Mouse (Mus musculus) embryonic fibroblast, embryonic 13.5 days (primary cell): ENCODE measurements at regions not wholly inside any gene's neighbourhood (a gene's known extent, or its start where the extent isn't known, plus 50 kb on each side); places are given as distances from the start of the nearest gene placed in this dataset.

Source experiments
- H3K27ac ChIP-seq: 2 replicates; pipeline ENCODE4 v1.5.1; 2012; ENCODE audit warnings: low read length, control low read depth, inconsistent platforms; ENCODE audit not compliant: insufficient read depth
- H3K4me1 ChIP-seq: 2 replicates; pipeline ENCODE4 v1.6.1; 2011; ENCODE audit warnings: low read length; ENCODE audit not compliant: control insufficient read depth, insufficient read depth
- H3K4me3 ChIP-seq: 2 replicates; pipeline ENCODE4 v1.5.1; 2011; ENCODE audit warnings: mild to moderate bottlenecking, control low read depth, low read length; ENCODE audit not compliant: insufficient read depth
- CTCF ChIP-seq: IDR thresholded peaks from 2 replicates; pipeline ENCODE4 v1.5.1; 2011; ENCODE audit warnings: mild to moderate bottlenecking, control low read depth, low read length, moderate library complexity, borderline replicate concordance; ENCODE audit not compliant: insufficient read depth
- POLR2A ChIP-seq: IDR thresholded peaks from 2 replicates; pipeline ENCODE4 v1.6.1; 2011; ENCODE audit warnings: low read depth, mild to moderate bottlenecking, control low read depth, low read length, moderate library complexity

- H3K27ac ChIP-seq: no peak overlapping the region
- no peak for TF ChIP-seq POLR2A
- TF ChIP-seq CTCF: no peak
- no peaks in the 10 kb centered on the region for H3K4me1 ChIP-seq
- no peak overlapping the region for H3K4me3 ChIP-seq
Measured at GRCm38 (mm10) chr15:24778234-24778633, 635.3 kb downstream of the Basp1 start.

- Histone ChIP-seq H3K4me3 (no peak overlapping the region), H3K27ac (no peak overlapping the region), H3K4me1 (no peaks in the 10 kb centered on the region)
- TF ChIP-seq POLR2A: no peak
- no peak for TF ChIP-seq CTCF
Measured at GRCm38 (mm10) chr15:24751480-24752157, 661.9 kb downstream of the Basp1 start.

- TF ChIP-seq POLR2A: no peak
- TF ChIP-seq CTCF: no peak
- no peaks in the 10 kb centered on the region for H3K4me1 ChIP-seq
- H3K4me3 ChIP-seq: no peak overlapping the region
- H3K27ac ChIP-seq: no peak overlapping the region
Measured at GRCm38 (mm10) chr15:24743240-24743639, 670.3 kb downstream of the Basp1 start.

- H3K27ac ChIP-seq: no peak overlapping the region
- TF ChIP-seq POLR2A: no peak
- TF ChIP-seq CTCF: no peak
Measured at GRCm38 (mm10) chr15:24725170-24725569, 688.4 kb downstream of the Basp1 start.

GRCm38 (mm10) chr15:24724664-24725063 lies 688.9 kb downstream of the Basp1 start:
- Histone ChIP-seq H3K4me3 (no peak overlapping the region), H3K27ac (no peak overlapping the region), H3K4me1 (no peaks in the 10 kb centered on the region)
- peak; percentile 29; the same call in 1 of the 2 replicates for TF ChIP-seq CTCF
- TF ChIP-seq POLR2A: no peak

More at GRCm38 (mm10) chr15:24725170-24725569, 688.4 kb downstream of the Basp1 start:
- H3K4me1 ChIP-seq: no peaks in the 10 kb centered on the region
- no peak overlapping the region for H3K4me3 ChIP-seq

GRCm38 (mm10) chr15:24720346-24720745 lies 693.2 kb downstream of the Basp1 start:
- Histone ChIP-seq H3K4me1 (no peaks in the 10 kb centered on the region), H3K27ac (no peak overlapping the region), H3K4me3 (no peak overlapping the region)
- TF ChIP-seq CTCF: no peak
- no peak for TF ChIP-seq POLR2A

GRCm38 (mm10) chr15:24682167-24682566 lies 731.4 kb downstream of the Basp1 start:
- TF ChIP-seq CTCF (no peak), POLR2A (no peak)
- no peaks in the 10 kb centered on the region for H3K4me1 ChIP-seq
- H3K27ac ChIP-seq: no peak overlapping the region
- no peak overlapping the region for H3K4me3 ChIP-seq

- Histone ChIP-seq H3K4me3 (no peak overlapping the region), H3K27ac (no peak overlapping the region), H3K4me1 (peaks cover 2% of the 10 kb centered on the region; the same call in 1 of the 2 replicates)
- no peak for TF ChIP-seq POLR2A
- no peak for TF ChIP-seq CTCF
Measured at GRCm38 (mm10) chr15:24648938-24649337, 764.6 kb downstream of the Basp1 start.

GRCm38 (mm10) chr15:24635620-24636019 lies 777.9 kb downstream of the Basp1 start:
- Histone ChIP-seq H3K4me1 (no peaks in the 10 kb centered on the region), H3K4me3 (no peak overlapping the region), H3K27ac (no peak overlapping the region)
- TF ChIP-seq CTCF: no peak
- no peak for TF ChIP-seq POLR2A

- Histone ChIP-seq H3K27ac (no peak overlapping the region), H3K4me3 (no peak overlapping the region), H3K4me1 (no peaks in the 10 kb centered on the region)
- TF ChIP-seq CTCF: peak; percentile 74; the same call in 1 of the 2 replicates
- TF ChIP-seq POLR2A: no peak
Measured at GRCm38 (mm10) chr15:24596242-24596641, 817.3 kb downstream of the Basp1 start.
